Mouse (Mus musculus): ENCODE results near the gene Dclk2.

Gene Dclk2

GRCm38 (mm10) chr3:86920343-86921083 is at the start of gene Dclk2:
Dclk2 (minus strand) TSS chr3:86920852.
- DNase-seq (ENCODE audit: low read depth, low spot score) = peak; percentile 77

GRCm38 (mm10) chr3:86962665-86963435 is 42.2 kb upstream of the Dclk2 start:
- no peak for DNase-seq (ENCODE audit: low read depth, low spot score)

GRCm38 (mm10) chr3:86961395-86961669 is 40.7 kb upstream of the Dclk2 start:
- no peak for DNase-seq (ENCODE audit: low read depth, low spot score)

DNA sequence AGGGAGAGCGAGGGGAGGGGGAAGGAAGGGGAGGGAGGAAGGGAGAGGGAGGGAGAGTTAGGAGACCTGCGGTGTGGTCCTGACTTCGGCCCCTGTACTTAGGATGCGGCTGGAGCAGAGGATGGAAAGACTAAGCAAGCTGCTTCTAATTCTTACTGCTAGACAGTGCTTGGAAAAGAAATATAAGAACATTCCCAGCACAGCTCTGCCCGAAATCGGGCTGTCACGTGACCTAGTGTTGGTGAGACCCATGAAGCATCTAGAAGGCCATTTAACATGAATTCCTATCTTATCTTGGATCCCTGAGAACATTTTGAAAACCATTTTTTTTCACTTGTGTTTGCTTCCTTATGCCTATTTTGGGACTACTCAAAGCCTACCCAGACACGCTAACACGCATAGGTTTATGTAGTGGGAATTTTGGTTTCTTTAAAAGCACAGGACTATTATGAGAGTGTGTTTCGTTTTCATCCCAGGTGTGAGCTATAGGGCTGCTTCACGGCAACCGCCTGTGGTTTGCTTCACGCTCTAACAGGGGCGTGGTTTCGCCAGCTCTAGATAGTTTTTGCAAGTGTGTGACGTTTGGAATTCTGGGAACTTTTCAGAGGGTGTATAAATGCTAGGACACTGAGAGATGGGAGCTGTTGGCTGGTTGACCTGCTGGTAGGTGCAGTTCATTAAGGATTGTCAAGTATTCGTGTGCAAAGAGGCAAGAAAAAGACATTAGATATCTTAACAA is 40.2 kb upstream of the Dclk2 start:
- DNase-seq (ENCODE audit: low read depth, low spot score) = no peak

DNA sequence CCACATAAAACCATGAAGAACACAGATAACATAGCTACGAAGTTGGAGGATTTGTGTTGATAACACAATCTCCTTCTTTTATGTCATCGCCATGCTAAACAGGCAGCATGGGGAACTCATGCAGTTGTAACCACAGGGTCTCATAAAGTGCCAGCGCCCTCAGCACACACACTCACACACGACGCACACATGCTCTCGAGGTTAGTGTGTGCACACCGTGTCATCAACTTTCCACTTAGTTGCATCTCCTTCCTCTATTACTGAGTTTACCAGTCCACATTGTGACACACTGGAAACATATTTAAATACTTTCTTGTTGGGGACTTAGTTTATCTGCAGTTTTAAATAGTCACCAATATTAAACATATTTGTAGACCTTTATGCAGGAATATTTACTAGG is 38.4 kb upstream of the Dclk2 start:
- no peak for DNase-seq (ENCODE audit: low read depth, low spot score)

GRCm38 (mm10) chr3:86955376-86955775 is 34.7 kb upstream of the Dclk2 start:
- DNase-seq (ENCODE audit: low read depth, low spot score) = no peak

GRCm38 (mm10) chr3:86954521-86954920 is 33.9 kb upstream of the Dclk2 start:
- DNase-seq (ENCODE audit: low read depth, low spot score) = no peak

DNA sequence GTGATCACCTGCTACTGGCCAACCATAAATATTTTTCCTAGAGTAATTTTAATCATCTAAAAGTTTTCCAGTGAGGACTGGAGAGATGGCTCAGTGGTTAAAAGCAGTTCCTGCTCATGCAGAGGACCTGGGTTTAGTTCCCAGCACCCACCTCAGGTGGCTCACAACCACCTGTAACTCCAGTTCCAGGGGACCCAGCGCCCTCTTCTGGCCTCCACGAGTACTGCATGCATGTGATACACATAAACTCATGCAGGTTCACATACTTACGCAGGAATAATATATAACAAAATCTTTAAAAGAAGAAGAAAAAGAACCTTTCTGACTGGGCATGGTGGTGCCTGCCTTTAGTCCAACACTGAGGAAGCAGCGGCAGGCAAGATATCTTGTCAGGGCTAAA is 33.2 kb upstream of the Dclk2 start:
- no peak for DNase-seq (ENCODE audit: low read depth, low spot score)

DNA sequence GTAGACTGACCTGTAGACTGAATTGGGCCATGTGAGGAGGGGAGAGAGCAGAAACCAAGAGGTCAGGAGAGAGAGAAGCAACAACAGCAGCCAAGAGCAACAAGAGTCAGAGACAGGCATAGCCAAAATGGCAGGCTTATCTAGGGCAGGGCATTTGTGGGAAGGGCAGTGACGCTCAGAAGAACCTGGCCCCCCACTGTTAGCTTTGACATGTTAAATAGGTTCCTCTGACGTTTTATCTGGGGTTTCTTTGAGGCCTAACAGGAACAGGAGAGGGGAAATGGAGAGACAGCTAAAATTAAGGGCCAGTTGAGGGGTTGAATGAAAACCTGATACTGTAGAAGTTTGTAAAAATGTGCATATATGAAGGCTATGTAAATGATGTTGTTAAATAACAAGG is 30.0 kb upstream of the Dclk2 start:
- DNase-seq (ENCODE audit: low read depth, low spot score) = no peak

DNA sequence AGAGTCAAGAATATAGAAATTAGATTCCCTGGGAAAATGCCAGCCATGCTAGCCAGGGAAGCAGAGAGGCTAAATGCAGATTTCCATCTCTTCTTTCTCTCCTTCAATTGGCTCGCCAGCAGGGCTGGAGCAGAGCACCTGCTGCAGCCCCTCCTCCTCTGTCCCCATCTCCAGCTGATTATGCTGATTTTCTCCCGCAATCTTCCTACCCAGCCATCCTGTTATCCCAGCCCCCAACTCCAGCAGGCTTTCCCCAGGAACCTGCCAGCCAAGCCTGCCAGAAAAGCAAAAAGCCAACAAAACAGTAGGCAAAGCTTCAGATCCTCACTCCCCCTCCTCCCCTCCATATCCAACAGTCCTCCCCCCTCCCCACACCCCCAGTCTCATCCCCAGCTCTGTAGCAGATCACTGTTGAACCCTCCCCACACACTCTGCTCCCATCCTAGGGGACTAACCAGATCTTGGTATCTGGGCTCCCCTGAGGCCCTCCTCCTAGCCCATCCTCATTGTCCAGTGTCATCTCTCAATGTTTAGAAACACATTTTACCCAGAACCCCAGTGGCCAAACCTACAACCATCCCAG is 15.7 kb upstream of the Dclk2 start:
- DNase-seq (ENCODE audit: low read depth, low spot score) = peak; percentile 58

DNA sequence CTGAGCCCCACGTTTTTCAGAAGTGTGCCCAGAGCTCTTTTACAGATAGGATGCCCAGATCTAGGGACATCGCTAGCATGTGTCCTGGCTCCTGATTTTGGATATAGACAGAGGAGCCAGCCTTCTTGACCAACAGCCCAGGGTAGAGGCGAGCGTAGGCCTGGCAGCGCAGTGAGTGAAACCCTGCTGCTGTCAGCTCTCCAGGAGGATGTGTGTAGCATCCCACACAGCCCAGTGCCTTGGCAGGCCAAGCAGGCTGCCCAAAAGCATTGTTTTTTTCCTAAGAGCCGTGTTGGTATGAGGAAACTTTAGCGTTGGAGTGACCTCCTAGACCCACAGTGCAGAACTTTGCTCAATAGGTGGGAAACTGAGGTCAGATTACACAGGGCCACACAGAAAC is 12.8 kb upstream of the Dclk2 start:
- no peak for DNase-seq (ENCODE audit: low read depth, low spot score)

GRCm38 (mm10) chr3:86923686-86924085 is 3.0 kb upstream of the Dclk2 start:
- DNase-seq (ENCODE audit: low read depth, low spot score) = no peak

- no peak for DNase-seq (ENCODE audit: low read depth, low spot score)
These were observed 726 bp upstream of the Dclk2 start for GRCm38 (mm10) chr3:86921181-86921975.

DNA sequence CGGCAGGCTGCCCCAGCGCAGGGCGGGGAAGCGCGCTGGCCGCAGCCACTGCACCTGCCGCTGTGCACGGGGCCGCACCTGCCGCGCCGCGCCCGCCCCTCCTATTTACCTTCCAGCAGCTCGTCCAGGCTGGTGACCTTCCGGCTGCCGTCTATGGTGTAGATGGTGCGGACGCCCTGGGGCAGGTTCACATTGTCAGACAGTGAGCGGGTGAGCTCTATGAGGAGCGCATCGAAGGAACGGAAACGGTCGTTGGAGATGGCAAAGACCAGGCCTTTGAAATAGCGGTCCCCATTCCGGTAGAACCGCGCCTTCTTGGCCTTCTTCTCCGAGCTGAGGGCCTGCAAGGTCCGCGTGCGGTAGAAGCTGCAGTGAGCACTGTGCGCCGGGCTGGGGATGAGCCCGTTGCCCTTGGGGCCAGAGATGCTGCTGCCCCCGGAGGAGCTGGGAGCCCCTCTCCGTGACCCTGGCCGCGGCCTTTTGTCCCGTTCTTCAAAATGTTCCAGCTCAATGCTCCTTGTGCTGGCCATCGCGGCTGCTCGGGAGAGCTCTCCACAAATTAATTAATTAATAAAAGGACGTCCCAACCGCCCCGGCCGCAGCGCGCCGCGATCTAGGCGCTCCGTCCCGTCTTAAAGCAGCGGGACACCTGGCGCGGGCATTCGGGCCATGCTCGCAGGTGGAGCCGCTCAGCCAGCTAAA is 860 bp downstream of the Dclk2 start:
- no peak for DNase-seq (ENCODE audit: low read depth, low spot score)

DNA sequence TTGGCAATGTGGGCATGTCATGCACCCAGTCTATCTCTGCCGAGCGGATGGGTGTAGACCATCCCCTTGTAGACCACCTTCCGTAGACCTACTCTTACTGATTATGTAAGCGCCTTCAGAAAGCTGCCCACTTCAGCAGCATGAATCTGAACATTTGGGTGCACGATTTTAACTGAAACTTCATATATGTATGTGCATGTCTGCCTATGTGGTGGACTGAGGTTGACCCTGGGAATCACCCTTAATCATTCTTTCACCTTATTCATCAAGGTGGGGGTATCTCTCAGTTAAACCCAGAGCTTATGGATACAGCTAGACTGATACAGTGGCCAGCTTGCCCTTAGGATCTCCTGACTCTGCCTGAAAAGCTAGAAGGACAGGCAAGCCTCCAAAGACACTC is 3.6 kb downstream of the Dclk2 start:
- DNase-seq (ENCODE audit: low read depth, low spot score) = no peak

- no peak for DNase-seq (ENCODE audit: low read depth, low spot score)
These were observed 4.0 kb downstream of the Dclk2 start for GRCm38 (mm10) chr3:86916626-86917025.

- DNase-seq (ENCODE audit: low read depth, low spot score) = no peak
These were observed 5.4 kb downstream of the Dclk2 start for GRCm38 (mm10) chr3:86915291-86915690.

GRCm38 (mm10) chr3:86914316-86914715 is 6.3 kb downstream of the Dclk2 start:
- DNase-seq (ENCODE audit: low read depth, low spot score) = no peak

DNA sequence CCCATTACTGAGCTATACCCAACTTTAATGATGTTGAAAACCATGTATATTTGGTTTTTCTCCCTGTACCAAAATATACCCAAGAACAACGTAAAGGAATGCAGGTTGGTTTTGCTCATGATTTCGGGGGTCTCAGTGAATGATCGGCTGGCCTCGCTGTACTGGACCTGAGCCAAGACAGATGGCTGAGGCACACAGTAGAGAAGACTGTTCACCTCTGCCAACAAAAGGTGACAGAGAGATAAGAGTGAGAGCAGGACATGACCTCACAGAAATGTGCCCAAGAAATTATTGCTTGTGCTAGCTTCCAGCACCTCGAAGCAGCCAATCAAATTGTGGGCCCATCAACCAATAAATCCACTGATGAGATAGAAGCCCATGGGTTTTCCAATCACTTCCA is 22.3 kb downstream of the Dclk2 start:
- DNase-seq (ENCODE audit: low read depth, low spot score) = no peak

- no peak for DNase-seq (ENCODE audit: low read depth, low spot score)
These were observed 23.1 kb downstream of the Dclk2 start for GRCm38 (mm10) chr3:86897551-86897950.

DNA sequence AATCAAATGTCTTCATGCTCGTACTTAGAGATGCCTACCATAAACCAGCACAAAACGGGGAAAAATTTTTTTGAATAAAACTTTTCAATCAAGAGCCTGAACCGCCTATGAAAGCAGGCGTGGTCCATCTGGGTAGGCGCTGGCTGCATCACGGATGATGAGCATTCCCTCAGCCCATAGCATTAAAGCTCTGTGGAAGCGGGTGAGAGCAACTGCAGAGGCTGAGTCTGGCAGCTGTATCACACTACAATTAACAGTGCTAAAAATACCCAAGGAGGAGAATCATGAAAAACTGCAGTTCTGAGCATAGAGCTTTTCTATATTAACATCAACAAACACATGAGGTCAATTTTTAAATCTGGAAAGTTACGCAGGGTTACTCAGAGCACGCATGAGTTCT is 23.6 kb downstream of the Dclk2 start:
- DNase-seq (ENCODE audit: low read depth, low spot score) = peak; percentile 66

Data from telencephalon, adult 2 months (tissue).